8 mouse cellular contexts compared by ENCODE assay signal in the genomic region with DNA sequence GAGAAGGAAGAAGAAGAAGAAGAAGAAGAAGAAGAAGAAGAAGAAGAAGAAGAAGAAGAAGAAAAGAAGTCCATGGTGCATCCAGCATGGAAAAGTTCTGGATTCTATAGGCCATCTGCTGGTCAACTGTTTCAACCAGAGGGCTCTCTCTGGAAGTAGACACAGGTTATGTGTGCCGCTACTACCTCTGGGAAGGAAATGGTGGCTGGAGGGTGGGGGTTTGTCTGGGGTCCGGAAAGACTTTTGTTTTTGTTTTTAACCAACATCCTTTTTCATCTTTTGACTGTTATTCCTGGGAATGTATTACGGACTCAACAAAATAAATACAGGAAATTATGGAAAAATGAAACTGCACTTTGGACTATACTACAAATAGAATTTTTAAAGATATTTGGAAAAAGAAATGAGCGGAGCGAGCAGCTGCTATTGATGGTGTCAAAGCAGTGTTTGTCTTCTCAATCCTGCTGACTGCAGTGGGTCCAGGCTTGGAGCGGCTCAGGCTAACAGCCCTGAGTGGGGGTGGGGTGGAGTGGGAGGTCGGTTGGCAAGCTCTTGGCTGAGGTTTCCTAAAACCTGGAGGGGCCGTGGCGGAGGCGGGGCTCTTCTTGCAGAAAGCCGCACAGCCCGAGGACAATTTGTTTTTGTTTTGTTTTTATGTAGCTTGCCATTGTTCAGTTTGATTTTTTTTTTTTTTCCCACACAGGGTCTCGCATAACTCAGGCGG. TPM values are rescaled to one million over a fixed set of nuclear protein-coding genes. Genes with fewer than 3 reads are reported as not detected.
DNase-seq lines count a peak whose midpoint lies in the region; ATAC-seq and TF ChIP-seq lines count a peak whose summit lies in the region.

No protein-coding gene starts in this region.

- peaks cover 19% of the 10 kb centered on the region for H3K27me3 ChIP-seq in liver, embryonic 11.5 days (replicated peaks; ENCODE audit: control insufficient read depth, insufficient read depth, low read length)
- no peaks in the 10 kb centered on the region; the same call in 1 of the 2 replicates for H3K27me3 ChIP-seq in neural tube, embryonic 14.5 days (ENCODE audit: control insufficient read depth, insufficient read depth, low read length)

- peaks cover 9% of the 10 kb centered on the region for H3K4me1 ChIP-seq in embryonic fibroblast, embryonic 13.5 days (ENCODE audit: control insufficient read depth, insufficient read depth, low read length)
- H3K4me1 ChIP-seq in liver, embryonic 11.5 days (replicated peaks; ENCODE audit: control insufficient read depth, insufficient read depth, low read length): peaks cover 26% of the 10 kb centered on the region
- H3K4me1 ChIP-seq in neural tube, embryonic 14.5 days (ENCODE audit: control insufficient read depth, insufficient read depth, low read length): peaks cover 10% of the 10 kb centered on the region; the same call in 1 of the 2 replicates

- 16% methylated on average over 14 of the region's 14 CpGs for WGBS in liver, embryonic 11.5 days
- WGBS in neural tube, embryonic 14.5 days: 25% methylated on average over 14 of the region's 14 CpGs

- peak overlapping the region; percentile 23; the same call in 1 of the 2 replicates for H3K9ac ChIP-seq in liver, embryonic 11.5 days (ENCODE audit: low read depth, low read length)
- H3K9ac ChIP-seq in neural tube, embryonic 14.5 days (replicated peaks; ENCODE audit: low read depth, low read length): no peak overlapping the region

- peak; percentile 20 to 57 for DNase-seq in cerebellum, postnatal 25 days
- DNase-seq in cerebellum, adult 11-12 months: no peak
- peak; percentile 29 for DNase-seq in CD4-positive helper T cell, adult 2 months (ENCODE audit: low read depth, low spot score)
- peak; percentile 62 for DNase-seq in induced T-regulatory cell, adult 2 months (ENCODE audit: low read depth)
- peak; percentile 50 for DNase-seq in liver, embryonic 11.5 days (ENCODE audit: low spot score)
- no peak for DNase-seq in urinary bladder, postnatal 14 days (ENCODE audit: low spot score)

- TF ChIP-seq CTCF in embryonic fibroblast, embryonic 13.5 days (IDR thresholded peaks at IDR 0.05; ENCODE audit: borderline replicate concordance, insufficient read depth, low read length): no peak

- ATAC-seq in liver, embryonic 11.5 days (replicated peaks; ENCODE audit: low FRiP score): no peak
- ATAC-seq in neural tube, embryonic 14.5 days (ENCODE audit: low read depth): no peak

- peak overlapping the region; percentile 99 for H3K27ac ChIP-seq in embryonic fibroblast, embryonic 13.5 days (ENCODE audit: insufficient read depth, low read length)
- no peak overlapping the region for H3K27ac ChIP-seq in liver, embryonic 11.5 days (ENCODE audit: low read depth, low read length)
- no peak overlapping the region; the same call in 1 of the 2 replicates for H3K27ac ChIP-seq in neural tube, embryonic 14.5 days (ENCODE audit: low read depth, low read length)

- H3K4me2 ChIP-seq in liver, embryonic 11.5 days: peak overlapping the region; percentile 67
- H3K4me2 ChIP-seq in neural tube, embryonic 14.5 days (ENCODE audit: low read depth, low read length): peak overlapping the region; percentile 30; the same call in 1 of the 2 replicates

- no peaks in the 10 kb centered on the region for H3K36me3 ChIP-seq in liver, embryonic 11.5 days (ENCODE audit: control insufficient read depth, insufficient read depth, low read length)
- no peaks in the 10 kb centered on the region for H3K36me3 ChIP-seq in neural tube, embryonic 14.5 days (ENCODE audit: control insufficient read depth, insufficient read depth, low read length)

- H3K4me3 ChIP-seq in embryonic fibroblast, embryonic 13.5 days (ENCODE audit: insufficient read depth, low read length): peak overlapping the region; percentile 47
- peak overlapping the region; percentile 38 for H3K4me3 ChIP-seq in liver, embryonic 11.5 days (ENCODE audit: low read depth, low read length)
- no peak overlapping the region for H3K4me3 ChIP-seq in neural tube, embryonic 14.5 days (ENCODE audit: low read depth, low read length)

- H3K9me3 ChIP-seq in liver, embryonic 11.5 days (ENCODE audit: control insufficient read depth, low read length): no peaks in the 10 kb centered on the region
- no peaks in the 10 kb centered on the region for H3K9me3 ChIP-seq in neural tube, embryonic 14.5 days (ENCODE audit: control insufficient read depth, low read length)

- peak; percentile 67 for TF ChIP-seq POLR2A in embryonic fibroblast, embryonic 13.5 days (IDR thresholded peaks at IDR 0.05; ENCODE audit: low read depth, low read length)

RNA-seq across cellular contexts. Expression of gene Cdkn1a, which starts 12.8 kb away (rescaled TPM):
- polyA plus RNA-seq in embryonic fibroblast, embryonic 13.5 days (2011; ENCODE audit: insufficient read length, low read depth, missing spikeins): 453 and 677 TPM in 2 replicates
- 12.2 and 13.8 TPM in 2 replicates for polyA plus RNA-seq in liver, embryonic 11.5 days (2014; fragmentation: Nextera tagmentation; extraction: Ambion mirVana)
- polyA plus RNA-seq in neural tube, embryonic 14.5 days (2014; fragmentation: Nextera tagmentation; extraction: Ambion mirVana): 59.8 and 81.1 TPM in 2 replicates

RNA-seq across cellular contexts. Expression of gene Rab44, which starts 36.0 kb away (rescaled TPM):
- polyA plus RNA-seq in embryonic fibroblast, embryonic 13.5 days (2011; ENCODE audit: insufficient read length, low read depth, missing spikeins): not detected in 2 replicates
- 4.4 TPM in 2 replicates for polyA plus RNA-seq in liver, embryonic 11.5 days (2014; fragmentation: Nextera tagmentation; extraction: Ambion mirVana)
- polyA plus RNA-seq in neural tube, embryonic 14.5 days (2014; fragmentation: Nextera tagmentation; extraction: Ambion mirVana): not detected in 2 replicates

RNA-seq across cellular contexts. Expression of gene Srsf3, which starts 45.5 kb away (rescaled TPM):
- 253 and 262 TPM in 2 replicates for polyA plus RNA-seq in embryonic fibroblast, embryonic 13.5 days (2011; ENCODE audit: insufficient read length, low read depth, missing spikeins)
- polyA plus RNA-seq in liver, embryonic 11.5 days (2014; fragmentation: Nextera tagmentation; extraction: Ambion mirVana): 532 and 579 TPM in 2 replicates
- 423 and 489 TPM in 2 replicates for polyA plus RNA-seq in neural tube, embryonic 14.5 days (2014; fragmentation: Nextera tagmentation; extraction: Ambion mirVana)

Comparison
In these comparisons a context has a peak if more than half of its experiments do, and no peak if none do; other contexts are left out.
1. DNase-seq: peak in cerebellum, postnatal 25 days (2 of 2), CD4-positive helper T cell, adult 2 months (single experiment), induced T-regulatory cell, adult 2 months (single experiment) and liver, embryonic 11.5 days (single experiment); none in cerebellum, adult 11-12 months (single experiment) and urinary bladder, postnatal 14 days (single experiment).